Mouse (Mus musculus): Measurements from ENCODE around the gene Acad12.

- TF ChIP-seq CTCF (IDR thresholded peaks at IDR 0.05; ENCODE audit: extremely low read depth, insufficient read depth, low read length) (no peak), POLR2A (IDR thresholded peaks at IDR 0.05; ENCODE audit: extremely low read depth, insufficient read depth, low read length) (no peak)
These were observed 48.0 kb downstream of the Acad12 start for GRCm38 (mm10) chr5:121570787-121571186.

All from cortical plate, adult 2 months (tissue).